Mouse (Mus musculus) C2C12 (cell line): ENCODE results near the gene Dand5.

Source experiments
- CTCF ChIP-seq: IDR thresholded peaks from one replicate; pipeline ENCODE4 v1.5.1; 2011; ENCODE audit not compliant: control insufficient read depth, insufficient read depth, insufficient read length
- MAX ChIP-seq: IDR thresholded peaks from one replicate; pipeline ENCODE4 v1.6.1; 2011; ENCODE audit warnings: mild to moderate bottlenecking, control low read depth
- MYOG ChIP-seq: IDR thresholded peaks from one replicate; pipeline ENCODE4 v1.6.1; 2011; ENCODE audit not compliant: control insufficient read depth, insufficient read length; ENCODE audit errors: extremely low read depth

GRCm38 (mm10) chr8:84847684-84848435 is 25.2 kb upstream of the Dand5 start:
- TF ChIP-seq MAX (no peak), CTCF (no peak), MYOG (no peak)
